Mouse (Mus musculus) ES-E14 (cell line): ENCODE data around the gene Slc38a7.

Experiments
- CHD2 ChIP-seq: IDR thresholded peaks from 2 replicates; pipeline ENCODE4 v1.6.1; 2014; ENCODE audit warnings: mild to moderate bottlenecking, low read depth, low read length, inconsistent platforms
- MAFK ChIP-seq: IDR thresholded peaks from 2 replicates; pipeline ENCODE4 v1.6.1; 2014; ENCODE audit warnings: mild to moderate bottlenecking, low read depth, low read length, inconsistent platforms; ENCODE audit not compliant: insufficient read depth

DNA sequence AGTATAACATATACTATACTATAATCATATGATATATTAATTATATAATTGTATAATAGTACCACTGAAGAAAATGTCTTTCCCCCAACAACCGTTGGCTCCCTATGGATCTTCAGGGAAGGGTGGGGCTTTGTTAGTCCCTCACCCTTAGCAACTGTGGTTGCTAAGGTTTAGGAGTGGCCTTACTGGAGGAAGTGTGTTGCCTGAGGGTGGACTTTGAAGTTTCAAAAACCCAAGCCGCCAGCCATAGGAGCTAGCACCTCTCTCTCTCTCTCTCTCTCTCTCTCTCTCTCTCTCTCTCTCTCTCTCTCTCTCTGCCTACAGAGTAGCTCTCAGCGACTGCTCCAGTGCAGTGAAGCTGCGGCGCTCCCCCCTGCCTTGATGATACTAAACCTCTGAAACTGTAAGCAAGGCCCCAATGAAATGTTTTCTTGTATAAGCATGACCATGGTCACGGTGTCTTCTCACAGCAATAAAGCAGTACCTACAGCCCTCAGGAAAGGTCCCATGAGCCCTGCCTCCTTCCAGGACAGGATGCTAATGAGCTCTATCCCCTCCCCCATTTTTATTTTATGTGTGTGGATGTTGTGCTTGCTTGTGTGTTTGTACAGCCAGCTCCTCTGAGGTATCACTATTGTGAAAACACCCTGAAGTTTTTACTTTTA is 37.2 kb downstream of the Slc38a7 start:
- TF ChIP-seq MAFK: no peak
- no peak for TF ChIP-seq CHD2
